Mouse (Mus musculus) urinary bladder, postnatal 4 days (tissue): Measurements from ENCODE around the gene Cpne4.
A peak's percentile ranks its signal among the peaks of the same experiment; 100 is the strongest.

Experiments used
- DNase-seq, 2 experiments: peaks; one replicate each; pipeline ENCODE4 v3.0.0; 2021 to 2022; ENCODE audit warnings: low spot score in 2 of 2

The Cpne4 gene

GRCm38 (mm10) chr9:104546986-104547385, at the start of gene Cpne4:
TSS of gene Cpne4 (plus strand) at chr9:104547286.
- DNase-seq: no peak

DNA sequence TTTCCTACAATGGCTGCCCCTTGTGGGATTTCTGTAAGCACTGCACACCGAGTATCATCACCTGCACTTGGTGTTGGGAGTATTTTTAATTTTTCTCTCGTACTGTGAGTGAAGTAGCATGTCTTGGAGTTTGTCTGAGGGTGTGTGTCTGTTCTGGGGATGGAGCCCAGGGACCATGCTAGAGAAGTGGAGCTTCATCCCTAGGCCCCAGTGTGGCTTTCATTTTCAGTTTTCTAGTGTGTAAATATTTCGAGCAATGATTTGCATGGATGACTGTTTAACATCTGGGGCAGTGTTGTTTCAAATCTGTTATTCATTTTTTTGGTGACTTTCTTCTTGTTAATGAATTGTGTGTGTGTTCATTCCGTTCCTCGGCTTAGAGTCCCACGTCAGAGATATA, 31.9 kb upstream of the Cpne4 start:
- DNase-seq: no peak

DNA sequence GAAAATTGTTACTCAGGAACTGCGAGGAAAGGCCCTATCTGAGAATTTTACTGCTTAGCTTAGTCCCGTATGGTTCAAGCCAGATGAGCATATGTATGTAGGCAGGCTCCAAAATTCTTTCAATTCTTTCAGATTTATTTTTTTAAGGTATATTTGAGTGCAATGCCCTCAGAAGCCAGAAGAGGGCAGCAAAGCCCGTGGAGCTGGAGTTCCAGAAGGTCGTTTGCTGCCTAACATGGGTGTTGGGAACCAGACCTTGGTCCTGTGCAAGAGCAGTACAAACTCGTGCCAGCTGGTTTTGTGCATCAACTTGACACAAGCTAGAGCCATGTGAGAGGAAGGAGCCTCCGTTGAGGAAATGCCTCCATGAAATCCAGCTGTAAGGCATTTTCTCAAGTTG, 11.6 kb upstream of the Cpne4 start:
- no peak for DNase-seq

DNA sequence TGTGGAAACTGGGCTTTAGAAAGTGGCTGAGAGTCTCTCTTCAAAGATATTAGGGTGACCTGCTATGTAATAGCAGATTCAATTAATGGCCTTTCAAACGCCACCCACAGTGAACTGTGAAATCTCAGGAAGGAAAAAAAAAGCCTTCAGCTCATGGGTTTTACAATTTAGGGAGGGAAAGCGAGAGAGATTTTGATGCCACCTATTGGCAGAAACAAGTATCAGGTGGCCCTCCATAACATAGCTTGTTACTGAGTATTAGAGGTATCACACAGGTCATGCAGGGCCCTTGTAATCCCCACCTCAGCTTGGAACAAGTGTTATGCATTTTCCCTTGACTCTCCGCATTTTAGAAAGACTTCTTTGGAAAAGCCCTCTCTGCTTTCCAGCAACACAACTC, 18.7 kb downstream of the Cpne4 start:
- DNase-seq: no peak

DNA sequence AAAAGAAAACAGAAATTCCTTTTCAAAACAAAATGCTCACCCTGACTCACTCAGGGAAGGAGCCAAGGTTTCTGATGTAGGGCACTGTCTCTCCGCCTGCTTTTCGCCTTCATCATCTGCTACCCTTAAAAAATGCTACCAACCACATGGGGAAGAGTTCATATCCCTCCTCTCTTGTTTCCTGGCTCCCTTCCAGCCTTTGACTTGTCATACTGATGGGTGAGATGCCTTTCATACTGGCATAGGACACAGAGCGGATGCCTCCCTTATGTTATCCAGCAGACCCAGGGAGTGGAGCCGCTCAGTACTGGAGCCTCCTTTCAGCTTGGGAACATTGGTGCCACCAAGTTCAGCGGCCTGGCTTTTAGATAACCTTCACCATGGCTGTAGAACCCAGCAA, 19.4 kb downstream of the Cpne4 start:
- DNase-seq: no peak

DNA sequence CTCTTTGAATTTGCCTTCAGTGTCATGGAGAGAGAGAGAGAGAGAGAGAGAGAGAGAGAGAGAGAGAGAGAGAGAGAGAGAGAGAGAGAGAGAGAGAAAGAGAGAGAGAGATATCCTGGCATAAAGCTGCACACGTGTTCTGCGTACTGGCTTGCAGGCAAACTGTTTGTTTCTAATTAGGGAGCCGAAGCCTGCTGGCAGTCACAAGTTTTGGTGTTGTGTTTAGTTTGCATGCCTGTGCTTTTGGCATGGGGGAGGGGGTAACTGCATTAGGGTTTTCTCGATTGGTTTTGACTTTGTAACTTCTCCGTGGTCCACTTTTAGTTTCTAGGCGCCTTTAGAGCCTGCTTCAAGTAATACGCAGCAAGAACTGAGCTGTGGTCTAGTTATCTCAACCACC, 20.0 kb downstream of the Cpne4 start:
- DNase-seq: no peak

- DNase-seq: peak; percentile 58 to 86
These were observed 22.5 kb downstream of the Cpne4 start for GRCm38 (mm10) chr9:104569480-104570167.

DNA sequence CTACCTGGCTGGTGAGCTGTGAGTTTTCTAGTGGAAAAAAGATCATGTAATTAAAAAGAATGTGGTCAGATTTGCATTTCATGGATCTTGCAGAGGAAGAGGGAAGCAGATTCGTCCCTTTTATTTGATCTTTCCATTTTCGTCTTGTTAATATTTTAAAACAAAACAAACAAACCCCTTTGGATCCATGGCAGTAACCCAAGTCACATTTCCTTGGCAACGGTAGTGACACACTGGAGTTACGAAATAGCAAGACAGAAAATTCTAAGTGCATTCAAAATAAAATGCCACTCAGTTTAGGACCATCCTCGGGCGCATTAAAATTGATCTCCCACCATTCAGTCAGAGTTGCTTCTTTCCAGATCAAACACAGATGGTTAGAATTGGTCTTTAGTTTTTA, 25.8 kb downstream of the Cpne4 start:
- DNase-seq: no peak

GRCm38 (mm10) chr9:104574476-104574875, 27.4 kb downstream of the Cpne4 start:
- peak in 1 of 2 experiments; percentile 66 for DNase-seq

DNA sequence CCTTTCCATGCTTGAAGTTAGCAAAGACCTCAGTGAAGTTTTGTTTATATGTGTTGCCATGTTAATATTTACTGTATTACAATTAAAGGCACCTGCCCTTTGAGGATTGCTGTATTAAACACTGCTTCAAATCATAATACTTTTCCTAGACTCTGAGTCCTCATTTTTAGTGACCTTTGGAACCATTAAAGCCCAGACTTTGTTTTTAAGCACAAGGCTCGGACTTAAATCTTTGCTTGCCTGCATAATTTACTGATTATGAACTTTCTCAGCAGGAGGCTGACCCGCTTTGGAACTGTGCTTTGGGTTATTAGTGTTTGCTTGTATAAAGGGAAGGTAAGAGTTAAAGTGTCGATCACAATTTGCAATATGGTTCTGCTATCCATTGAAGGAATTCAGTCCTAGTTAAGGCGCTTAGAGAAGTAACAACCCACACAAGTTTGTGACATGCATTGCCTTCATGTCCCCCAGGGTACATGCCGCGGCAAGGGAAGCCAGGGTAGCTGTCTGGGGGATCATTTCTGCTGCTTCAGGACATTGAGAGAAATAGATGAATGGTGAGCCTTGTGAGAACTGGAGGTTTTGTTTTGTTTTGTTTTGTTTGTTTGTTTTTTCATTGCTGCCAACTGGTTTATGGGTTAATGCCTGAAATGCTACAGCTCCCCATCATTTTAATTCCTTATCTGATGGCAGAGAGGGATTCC, 35.0 kb downstream of the Cpne4 start:
- DNase-seq: no peak

DNA sequence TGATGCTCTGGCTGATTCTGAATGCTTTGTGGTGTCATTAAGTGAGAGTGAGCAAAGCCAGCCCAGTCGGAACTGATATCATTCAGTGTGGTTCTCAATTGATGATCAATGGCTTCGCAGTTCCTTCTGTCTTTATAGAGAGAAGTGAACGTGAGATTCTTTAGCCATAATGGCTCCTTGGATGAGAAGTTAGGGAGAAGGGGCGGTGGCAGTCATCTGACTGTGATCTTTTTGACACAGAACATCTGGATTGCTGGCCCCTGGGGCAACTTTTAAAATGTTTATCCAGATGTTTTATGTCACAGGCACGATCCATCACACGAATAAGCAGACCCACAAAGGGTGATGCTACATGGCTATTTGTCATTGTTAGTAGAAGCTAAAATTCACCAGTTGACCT, 35.6 kb downstream of the Cpne4 start:
- DNase-seq: no peak

- no peak for DNase-seq
These were observed 47.5 kb downstream of the Cpne4 start for GRCm38 (mm10) chr9:104594550-104594949.

GRCm38 (mm10) chr9:104594979-104595378, 47.9 kb downstream of the Cpne4 start:
- no peak for DNase-seq

- no peak for DNase-seq
These were observed 65.4 kb downstream of the Cpne4 start for GRCm38 (mm10) chr9:104612523-104612922.

GRCm38 (mm10) chr9:104616691-104617090, 69.6 kb downstream of the Cpne4 start:
- DNase-seq: no peak

DNA sequence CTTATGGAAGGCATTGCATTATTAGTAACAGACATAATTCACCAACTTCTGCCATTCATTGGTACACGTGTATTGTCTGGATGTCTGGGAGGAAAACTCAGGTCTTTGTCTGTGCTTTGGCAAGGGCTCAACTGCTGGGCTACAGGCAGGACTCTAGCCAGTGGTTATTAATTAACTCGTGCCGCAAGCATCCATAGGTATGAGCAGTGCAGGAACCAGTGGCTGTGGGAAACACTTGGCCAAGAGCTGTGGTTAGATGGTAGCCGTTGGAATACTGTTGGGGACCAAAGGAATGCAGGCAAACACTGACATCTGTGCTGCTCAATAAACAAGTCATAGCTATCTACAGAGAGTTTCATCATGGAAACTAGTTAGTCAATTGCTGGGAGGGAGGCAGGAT, 76.5 kb downstream of the Cpne4 start:
- no peak for DNase-seq

- no peak for DNase-seq
These were observed 80.7 kb downstream of the Cpne4 start for GRCm38 (mm10) chr9:104627816-104628215.

DNA sequence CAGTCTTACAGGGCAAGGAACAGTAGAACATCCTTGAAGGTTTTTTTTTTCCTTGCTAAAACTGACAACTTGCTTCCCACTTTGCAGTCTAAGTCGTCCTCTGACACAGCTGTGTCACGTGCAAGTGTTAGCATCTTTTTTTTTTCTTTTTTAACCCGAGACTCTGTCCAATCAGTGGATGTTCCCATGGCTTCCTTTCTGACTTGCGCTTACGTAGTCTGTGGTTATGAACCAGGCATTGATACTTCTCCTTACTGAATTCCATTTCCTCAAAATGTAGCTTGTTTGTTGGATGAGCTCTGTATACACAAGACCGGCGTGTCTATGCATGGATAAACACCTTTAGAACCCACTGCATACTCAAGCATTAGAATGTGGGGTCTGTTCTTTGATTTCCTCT, 82.2 kb downstream of the Cpne4 start:
- no peak for DNase-seq

GRCm38 (mm10) chr9:104646348-104646994, 99.4 kb downstream of the Cpne4 start:
- no peak for DNase-seq

GRCm38 (mm10) chr9:104652691-104653261, 105.7 kb downstream of the Cpne4 start:
- no peak for DNase-seq

- no peak for DNase-seq
These were observed 112.7 kb downstream of the Cpne4 start for GRCm38 (mm10) chr9:104659758-104660157.

DNA sequence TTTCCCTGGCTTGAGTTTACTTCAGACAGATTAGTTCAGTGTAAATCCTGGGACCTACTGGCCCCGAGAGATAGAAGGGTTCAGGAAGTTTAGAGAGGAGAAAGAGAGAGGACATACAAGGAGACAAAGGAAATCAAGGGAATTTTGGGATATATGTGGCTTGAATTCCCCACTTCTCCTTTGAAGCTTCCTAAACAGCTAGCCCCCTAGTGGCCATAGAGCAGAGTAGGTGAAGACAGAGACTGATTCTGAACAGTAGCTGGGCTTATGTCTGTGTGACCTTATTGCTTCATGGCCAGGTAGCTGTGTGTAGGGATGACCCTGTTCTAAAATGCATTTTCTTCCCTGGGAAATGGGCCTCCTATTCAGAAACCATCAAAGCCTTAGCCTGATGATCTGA, 129.6 kb downstream of the Cpne4 start:
- no peak for DNase-seq

DNA sequence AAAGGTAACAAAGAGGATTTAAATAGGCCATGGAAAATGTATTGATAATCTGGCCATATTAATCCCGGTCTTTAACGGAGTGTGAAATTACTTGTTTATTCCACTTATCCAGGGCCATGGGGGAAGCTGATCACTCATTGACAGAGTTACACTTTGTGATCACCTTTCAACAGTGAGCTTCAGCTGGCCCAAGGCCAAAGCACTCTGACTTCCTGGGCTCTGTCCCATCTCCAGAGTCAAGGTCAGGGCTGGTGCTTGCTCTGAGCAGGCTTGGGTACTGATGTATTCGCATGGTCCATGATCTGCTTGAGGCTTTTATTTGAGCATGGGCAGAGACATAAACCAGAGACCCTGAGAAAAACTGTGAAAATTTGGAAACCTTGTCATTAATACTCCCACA, 131.5 kb downstream of the Cpne4 start:
- no peak for DNase-seq
